Mouse (Mus musculus) colon, adult 2 months (tissue): ENCODE measurements around the gene Gm45015. TPM values are rescaled to one million over a fixed set of nuclear protein-coding genes. Genes with fewer than 3 reads are reported as not detected.

Source experiments
- polyA plus RNA-seq: library from polyadenylated mRNA; depleted of rRNA; stranded (reverse); fragments of >200 nt; gene quantifications from 2 replicates; pipeline ENCODE4 v1.2.3, GENCODE M21; 2012; rRNA removed

The Gm45015 gene
- not detected in 2 replicates for polyA plus RNA-seq

GRCm38 (mm10) chrX:73336740-73337139 is at the start of gene Gm45015:
Gm45015 (minus strand) TSS chrX:73336840.

GRCm38 (mm10) chrX:73342483-73342895 is 5.8 kb upstream of the Gm45015 start, which contains the start of gene Zfp275:
Zfp275 (plus strand) TSS chrX:73342621.

GRCm38 (mm10) chrX:73292876-73293275 is 43.8 kb downstream of the Gm45015 start, which contains the start of the genes Xlr5a and Xlr5c:
Xlr5a (minus strand) TSS chrX:73292976.
Xlr5c (minus strand) TSS chrX:73292976.

Other genes starting within 250 kb of the Gm45015 start
- gene Xlr3a, start 239.7 kb downstream of the Gm45015 start, polyA plus RNA-seq, result 0.35 TPM in 1 of 2 replicates, not detected in the other
- gene Gm14685, start 219.8 kb downstream of the Gm45015 start, polyA plus RNA-seq, result not detected in 2 replicates
- not detected in 2 replicates for gene Xlr5b, start 188.0 kb downstream of the Gm45015 start, polyA plus RNA-seq
- 0.06 TPM in 1 of 2 replicates, not detected in the other for gene DXBay18, start 187.4 kb downstream of the Gm45015 start, polyA plus RNA-seq
- not detected in 2 replicates for gene Spin2d, start 159.9 kb downstream of the Gm45015 start, polyA plus RNA-seq
- gene Xlr3b, start 144.6 kb downstream of the Gm45015 start, polyA plus RNA-seq, result 0.26 and 0.36 TPM in 2 replicates
- 0.15 TPM in 1 of 2 replicates, not detected in the other for gene Xlr4b, start 122.5 kb downstream of the Gm45015 start, polyA plus RNA-seq
- gene F8a, start 108.5 kb downstream of the Gm45015 start, polyA plus RNA-seq, result 24.4 and 26.4 TPM in 2 replicates
- gene Xlr4c, start 93.7 kb downstream of the Gm45015 start, polyA plus RNA-seq, result not detected in 2 replicates
- gene Xlr3c, start 71.5 kb downstream of the Gm45015 start, polyA plus RNA-seq, result not detected in 2 replicates
- gene Xlr5a, start 43.9 kb downstream of the Gm45015 start, polyA plus RNA-seq, result not detected in 2 replicates
- gene Xlr5c, start 43.9 kb downstream of the Gm45015 start, polyA plus RNA-seq, result not detected in 2 replicates
- 5.3 and 6.1 TPM in 2 replicates for gene Zfp275, start 5.8 kb upstream of the Gm45015 start, polyA plus RNA-seq
- not detected in 2 replicates for gene Gm18336, start 61.9 kb upstream of the Gm45015 start, polyA plus RNA-seq
- 0.14 and 0.17 TPM in 2 replicates for gene Zfp92, start 74.3 kb upstream of the Gm45015 start, polyA plus RNA-seq
- gene Trex2, start 98.5 kb upstream of the Gm45015 start, polyA plus RNA-seq, result 0.19 and 0.22 TPM in 2 replicates
- 8.2 and 9.0 TPM in 2 replicates for gene Haus7, start 122.2 kb upstream of the Gm45015 start, polyA plus RNA-seq
- gene Bgn, start 146.8 kb upstream of the Gm45015 start, polyA plus RNA-seq, result 151 and 173 TPM in 2 replicates
- 0.23 and 0.52 TPM in 2 replicates for gene Atp2b3, start 166.2 kb upstream of the Gm45015 start, polyA plus RNA-seq